Mouse (Mus musculus): ENCODE results near the gene D17Wsu92e. TPM values are rescaled to one million over a fixed set of nuclear protein-coding genes. Genes with fewer than 3 reads are reported as not detected.

D17Wsu92e gene
- polyA plus RNA-seq, 1 experiment from 2014 or later = 22.7 TPM

DNA sequence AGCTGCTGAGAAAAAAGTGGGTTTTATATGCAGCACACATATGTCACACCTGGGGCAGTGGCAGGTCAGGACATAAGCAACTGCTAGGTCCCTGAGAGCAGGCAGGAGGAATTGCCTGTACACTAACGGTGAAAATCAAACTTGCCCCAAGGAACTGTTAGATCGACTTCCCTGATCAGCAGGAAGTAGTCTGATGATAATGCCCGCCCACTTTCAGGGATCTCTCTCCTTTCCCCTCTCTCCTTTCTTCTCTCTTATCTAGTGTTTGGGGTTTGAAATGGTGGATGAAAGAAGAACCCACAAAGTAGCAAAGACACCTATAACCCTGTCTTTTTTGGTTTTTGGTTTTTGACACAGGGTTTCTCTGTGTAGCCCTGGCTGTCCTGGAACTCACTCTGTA lies 5.1 kb upstream of the D17Wsu92e start:
- Histone ChIP-seq H3K4me2 (peak overlapping the region; percentile 78), H3K9ac (ENCODE audit: low read depth, low read length) (no peak overlapping the region), H3K9me3 (ENCODE audit: control insufficient read depth, low read length) (no peaks in the 10 kb centered on the region), H3K4me3 (ENCODE audit: low read depth, low read length) (peak overlapping the region; percentile 50; the same call in 1 of the 2 replicates), H3K36me3 (ENCODE audit: control insufficient read depth, insufficient read depth, low read length) (no peaks in the 10 kb centered on the region), H3K27ac (ENCODE audit: low read depth, low read length) (peak overlapping the region; percentile 68), H3K27me3 (replicated peaks; ENCODE audit: control insufficient read depth, insufficient read depth, low read length) (no peaks in the 10 kb centered on the region), H3K4me1 (replicated peaks; ENCODE audit: control insufficient read depth, insufficient read depth, low read length) (peaks cover 36% of the 10 kb centered on the region)
- DNase-seq (ENCODE audit: low spot score) (no peak), ATAC-seq (replicated peaks; ENCODE audit: low FRiP score) (no peak)
- WGBS = 8% methylated on average over 3 of the region's 3 CpGs

DNA sequence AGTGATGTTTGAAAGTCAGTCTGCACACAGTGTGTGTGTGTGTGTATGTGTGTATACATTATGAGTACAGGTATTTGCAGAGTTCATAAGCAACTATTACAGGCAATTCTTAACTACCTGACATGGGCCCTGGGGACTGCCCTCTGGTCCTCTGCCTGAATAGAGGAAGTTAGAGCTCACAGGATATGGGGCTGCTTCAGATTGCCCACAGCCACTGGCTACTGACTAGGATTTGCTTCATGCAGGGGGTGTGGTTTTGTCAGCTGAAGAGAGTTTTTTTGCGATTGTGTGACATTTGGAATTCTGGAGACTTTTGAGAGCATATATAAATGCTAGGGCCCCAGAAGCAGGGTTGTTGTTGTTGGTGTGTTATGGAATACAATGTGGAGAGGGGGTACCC lies 4.5 kb upstream of the D17Wsu92e start:
- 37% methylated on average over 1 of the region's 1 CpGs for WGBS
- Histone ChIP-seq H3K27ac (ENCODE audit: low read depth, low read length) (0 out of 2 replicates have a peak overlapping the region, but pooled peaks have one; percentile 68), H3K36me3 (ENCODE audit: control insufficient read depth, insufficient read depth, low read length) (no peaks in the 10 kb centered on the region), H3K9me3 (ENCODE audit: control insufficient read depth, low read length) (no peaks in the 10 kb centered on the region), H3K9ac (ENCODE audit: low read depth, low read length) (no peak overlapping the region), H3K4me2 (peak overlapping the region; percentile 78), H3K27me3 (replicated peaks; ENCODE audit: control insufficient read depth, insufficient read depth, low read length) (no peaks in the 10 kb centered on the region), H3K4me3 (ENCODE audit: low read depth, low read length) (no peak overlapping the region), H3K4me1 (replicated peaks; ENCODE audit: control insufficient read depth, insufficient read depth, low read length) (peaks cover 36% of the 10 kb centered on the region)
- ATAC-seq (replicated peaks; ENCODE audit: low FRiP score) (no peak), DNase-seq (ENCODE audit: low spot score) (no peak)

DNA sequence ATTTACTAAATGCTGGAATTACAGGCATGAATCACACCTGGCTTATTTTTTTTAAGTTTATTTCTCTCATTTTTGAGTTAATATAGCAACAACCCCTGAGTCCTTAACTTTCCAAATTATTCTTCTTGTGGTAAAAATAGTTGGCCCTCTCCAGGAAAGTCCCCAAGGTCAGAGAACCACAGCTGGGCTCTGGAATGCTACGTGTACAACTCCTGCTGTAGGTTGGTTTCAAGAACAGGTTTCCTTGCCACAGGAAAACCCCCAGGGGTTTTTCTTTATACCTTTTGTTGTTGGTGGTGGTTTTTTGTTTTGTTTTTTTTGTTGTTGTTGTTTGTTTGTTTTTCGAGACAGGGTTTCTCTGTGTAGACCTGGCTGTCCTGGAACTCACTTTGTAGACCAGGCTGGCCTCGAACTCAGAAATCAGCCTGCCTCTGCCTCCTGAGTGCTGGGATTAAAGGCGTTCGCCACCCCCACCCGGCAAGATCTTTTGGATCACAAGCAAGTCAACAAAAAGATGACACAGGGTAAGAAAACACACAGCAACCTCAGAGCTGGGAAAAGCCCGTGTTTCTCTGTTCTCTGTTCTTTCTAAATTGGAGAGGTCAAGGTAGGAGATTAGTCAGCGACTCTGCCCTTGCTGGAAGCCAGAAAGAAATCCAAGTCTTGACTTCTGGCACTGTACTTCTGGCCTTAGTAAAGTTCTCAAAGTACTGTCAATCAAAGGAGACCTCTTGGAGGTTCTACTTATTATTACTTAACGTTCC lies 2.9 kb upstream of the D17Wsu92e start:
- DNase-seq (ENCODE audit: low spot score) (no peak), ATAC-seq (replicated peaks; ENCODE audit: low FRiP score) (no peak)
- Histone ChIP-seq H3K36me3 (ENCODE audit: control insufficient read depth, insufficient read depth, low read length) (no peaks in the 10 kb centered on the region), H3K27me3 (replicated peaks; ENCODE audit: control insufficient read depth, insufficient read depth, low read length) (no peaks in the 10 kb centered on the region), H3K4me1 (replicated peaks; ENCODE audit: control insufficient read depth, insufficient read depth, low read length) (peaks cover 44% of the 10 kb centered on the region), H3K9me3 (ENCODE audit: control insufficient read depth, low read length) (no peaks in the 10 kb centered on the region), H3K27ac (ENCODE audit: low read depth, low read length) (no peak overlapping the region), H3K4me3 (ENCODE audit: low read depth, low read length) (no peak overlapping the region), H3K9ac (ENCODE audit: low read depth, low read length) (no peak overlapping the region), H3K4me2 (no peak overlapping the region)
- WGBS = 82% methylated on average over 9 of the region's 9 CpGs

DNA sequence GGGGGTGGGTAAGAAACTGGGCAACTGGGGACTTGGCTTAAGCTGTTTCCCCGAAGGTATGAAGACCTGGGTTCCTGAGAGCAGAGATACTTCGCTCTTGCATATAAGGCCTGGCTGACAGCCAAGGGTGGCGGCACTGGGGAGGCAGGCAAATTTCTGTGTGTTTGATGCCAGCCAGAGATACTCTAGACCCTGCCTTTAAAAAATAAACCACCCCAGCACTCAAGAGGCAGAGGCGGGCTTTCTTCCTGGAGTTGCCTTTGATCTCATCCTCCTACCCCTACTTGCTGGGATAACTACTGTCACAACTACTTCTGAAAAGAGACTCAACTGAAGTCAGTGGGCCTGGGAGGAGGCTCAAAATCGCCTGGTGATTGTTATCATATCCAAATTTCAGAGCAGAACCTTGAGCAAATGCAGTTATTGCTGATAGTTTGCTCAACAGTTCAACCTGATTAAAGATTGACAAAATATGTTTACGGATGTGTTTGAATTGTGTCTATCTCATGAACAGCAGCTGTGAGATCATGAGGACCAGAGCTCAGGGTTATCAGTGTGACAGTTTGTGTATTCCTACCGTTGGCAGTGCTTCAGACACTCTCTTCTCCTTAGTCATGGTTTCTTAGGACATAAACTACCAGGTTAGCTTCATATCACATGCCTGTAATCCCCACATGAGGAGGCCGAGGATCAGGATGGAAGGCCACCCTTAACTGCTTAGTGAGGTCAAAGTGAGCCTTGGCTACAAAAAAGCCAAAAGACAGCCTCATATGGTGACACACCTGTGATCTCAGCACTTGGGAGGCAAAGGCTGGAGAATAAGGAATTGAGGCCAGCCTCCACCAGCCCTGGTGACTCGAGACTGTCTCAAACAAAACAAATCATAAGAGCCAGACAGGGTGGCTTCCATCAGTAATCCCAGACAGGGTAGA lies 1.2 kb upstream of the D17Wsu92e start:
- H3K27me3 ChIP-seq (replicated peaks; ENCODE audit: control insufficient read depth, insufficient read depth, low read length) = no peaks in the 10 kb centered on the region

DNA sequence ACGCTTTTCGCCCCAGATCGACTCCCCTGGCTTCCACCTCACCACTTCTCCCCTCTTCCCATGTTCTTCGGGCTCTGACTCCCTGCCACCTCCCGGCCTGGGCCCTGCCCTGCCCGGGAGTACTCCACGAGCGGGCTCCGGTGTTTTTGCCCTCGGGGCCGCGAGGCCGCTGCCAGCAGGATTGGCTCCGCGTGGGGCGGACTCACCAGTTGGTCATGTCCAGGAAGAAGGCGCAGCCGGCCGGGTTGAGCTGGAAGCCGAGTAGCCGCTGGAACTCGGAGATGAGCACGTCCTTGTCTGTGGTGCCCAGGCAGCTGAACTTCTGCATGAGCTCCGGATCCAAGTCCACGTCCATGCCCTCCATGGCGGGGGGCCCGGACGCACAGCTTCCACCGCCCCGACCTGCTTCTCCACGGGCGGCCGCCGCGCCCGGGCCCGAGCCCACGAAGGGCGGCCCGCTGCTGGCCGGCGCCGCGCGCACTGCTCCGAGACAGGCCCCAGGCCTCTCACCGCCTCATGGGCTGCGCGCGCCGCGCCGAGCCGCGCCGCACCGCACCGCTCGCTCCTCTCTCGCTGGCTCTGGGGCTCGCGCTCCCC lies 379 bp downstream of the D17Wsu92e start:
- peak overlapping the region; percentile 91 for H3K9ac ChIP-seq (ENCODE audit: low read depth, low read length)
- H3K4me3 ChIP-seq (ENCODE audit: low read depth, low read length) = peak overlapping the region; percentile 99
- 0% methylated on average over 58 of the region's 62 CpGs for WGBS
- H3K36me3 ChIP-seq (ENCODE audit: control insufficient read depth, insufficient read depth, low read length) = no peaks in the 10 kb centered on the region; the same call in 1 of the 2 replicates
- no peaks in the 10 kb centered on the region for H3K27me3 ChIP-seq (replicated peaks; ENCODE audit: control insufficient read depth, insufficient read depth, low read length)
- H3K9me3 ChIP-seq (ENCODE audit: control insufficient read depth, low read length) = no peaks in the 10 kb centered on the region
- peak overlapping the region; percentile 97 for H3K4me2 ChIP-seq
- H3K27ac ChIP-seq (ENCODE audit: low read depth, low read length) = peak overlapping the region; percentile 89
- H3K4me1 ChIP-seq (replicated peaks; ENCODE audit: control insufficient read depth, insufficient read depth, low read length) = peaks cover 38% of the 10 kb centered on the region
- ATAC-seq (replicated peaks; ENCODE audit: low FRiP score) (peak; percentile 14), DNase-seq (ENCODE audit: low spot score) (peak; percentile 72)

More for the DNA sequence above, 1.2 kb upstream of the D17Wsu92e start:
- H3K27ac ChIP-seq (ENCODE audit: low read depth, low read length) = peak overlapping the region; percentile 92
- 50% methylated on average over 9 of the region's 9 CpGs for WGBS
- DNase-seq (ENCODE audit: low spot score) (no peak), ATAC-seq (replicated peaks; ENCODE audit: low FRiP score) (0 out of 2 replicates have a peak, but pooled peaks have one; percentile 14)
- H3K9ac ChIP-seq (ENCODE audit: low read depth, low read length) = peak overlapping the region; percentile 71
- H3K36me3 ChIP-seq (ENCODE audit: control insufficient read depth, insufficient read depth, low read length) = no peaks in the 10 kb centered on the region; the same call in 1 of the 2 replicates
- H3K4me2 ChIP-seq = peak overlapping the region; percentile 74
- H3K4me1 ChIP-seq (replicated peaks; ENCODE audit: control insufficient read depth, insufficient read depth, low read length) = peaks cover 50% of the 10 kb centered on the region
- H3K9me3 ChIP-seq (ENCODE audit: control insufficient read depth, low read length) = no peaks in the 10 kb centered on the region
- peak overlapping the region; percentile 99; the same call in 1 of the 2 replicates for H3K4me3 ChIP-seq (ENCODE audit: low read depth, low read length)

DNA sequence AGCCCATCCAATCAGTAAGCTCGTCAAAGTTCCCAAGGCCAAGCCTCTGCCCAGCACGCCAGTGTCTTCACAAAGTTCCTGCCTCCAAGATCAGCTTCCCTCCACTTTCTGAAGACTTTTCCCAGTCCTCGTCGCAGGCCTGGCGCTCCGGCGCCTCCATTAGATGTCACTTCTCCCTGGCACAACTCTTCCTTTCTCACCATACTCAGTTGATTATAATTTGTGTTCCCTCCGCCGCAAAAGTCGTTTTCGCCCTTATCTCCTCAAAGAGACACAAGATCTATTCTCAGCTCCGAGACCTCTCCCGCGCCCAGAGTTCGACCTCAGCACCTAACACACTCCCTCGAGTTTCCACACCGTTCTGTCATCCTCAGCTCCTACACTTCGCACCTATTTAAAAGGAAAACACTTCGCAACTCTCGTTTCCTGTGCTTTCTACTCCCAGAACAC lies 902 bp downstream of the D17Wsu92e start:
- Histone ChIP-seq H3K27me3 (replicated peaks; ENCODE audit: control insufficient read depth, insufficient read depth, low read length) (no peaks in the 10 kb centered on the region), H3K9ac (ENCODE audit: low read depth, low read length) (peak overlapping the region; percentile 91), H3K4me2 (peak overlapping the region; percentile 97), H3K27ac (ENCODE audit: low read depth, low read length) (peak overlapping the region; percentile 89), H3K4me1 (replicated peaks; ENCODE audit: control insufficient read depth, insufficient read depth, low read length) (peaks cover 34% of the 10 kb centered on the region), H3K4me3 (ENCODE audit: low read depth, low read length) (peak overlapping the region; percentile 99), H3K9me3 (ENCODE audit: control insufficient read depth, low read length) (no peaks in the 10 kb centered on the region), H3K36me3 (ENCODE audit: control insufficient read depth, insufficient read depth, low read length) (no peaks in the 10 kb centered on the region; the same call in 1 of the 2 replicates)
- WGBS = under 1% methylated on average over 20 of the region's 20 CpGs
- no peak for DNase-seq (ENCODE audit: low spot score)
- ATAC-seq (replicated peaks; ENCODE audit: low FRiP score) = no peak

DNA sequence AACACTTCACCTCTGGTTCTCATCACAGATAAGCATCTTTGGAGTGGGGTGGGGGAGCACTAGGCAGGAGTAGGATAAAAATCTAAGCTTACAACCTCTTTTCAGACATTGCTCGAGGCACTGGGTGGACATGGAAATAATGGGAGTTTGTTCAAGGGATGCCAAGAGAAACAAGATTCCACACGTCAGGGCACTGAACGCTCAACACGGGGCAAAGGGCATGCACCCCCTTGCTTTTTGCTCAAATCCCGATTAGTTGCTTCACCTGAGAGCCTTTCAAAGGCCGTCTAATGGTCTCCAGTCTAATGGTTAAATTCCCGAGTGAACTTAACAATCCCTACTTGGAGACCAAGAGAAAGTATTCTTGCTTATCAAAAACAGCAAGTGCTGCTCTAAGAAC lies 1.4 kb downstream of the D17Wsu92e start:
- no peak for DNase-seq (ENCODE audit: low spot score)

DNA sequence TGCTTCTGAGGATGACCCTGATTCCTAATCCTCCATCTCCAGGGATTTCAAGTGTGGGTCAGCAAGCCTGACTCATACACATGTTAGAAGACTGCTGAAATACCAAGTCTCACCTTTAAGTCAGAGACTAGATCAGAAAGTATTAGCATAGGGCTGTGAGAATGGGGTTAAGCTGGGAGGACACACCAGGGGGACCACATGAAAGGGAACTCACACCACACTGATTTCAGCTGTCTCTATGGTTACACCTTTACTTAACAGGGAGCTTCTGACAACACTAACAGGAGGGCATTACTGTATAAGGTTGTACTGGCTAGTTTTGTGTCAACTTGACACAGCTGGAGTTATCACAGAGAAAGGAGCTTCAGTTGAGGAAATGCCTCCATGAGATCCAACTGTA lies 5.8 kb downstream of the D17Wsu92e start:
- Histone ChIP-seq H3K27me3 (replicated peaks; ENCODE audit: control insufficient read depth, insufficient read depth, low read length) (no peaks in the 10 kb centered on the region), H3K36me3 (ENCODE audit: control insufficient read depth, insufficient read depth, low read length) (peaks cover 3% of the 10 kb centered on the region), H3K9ac (ENCODE audit: low read depth, low read length) (no peak overlapping the region), H3K4me3 (ENCODE audit: low read depth, low read length) (no peak overlapping the region), H3K27ac (ENCODE audit: low read depth, low read length) (no peak overlapping the region), H3K9me3 (ENCODE audit: control insufficient read depth, low read length) (no peaks in the 10 kb centered on the region), H3K4me1 (replicated peaks; ENCODE audit: control insufficient read depth, insufficient read depth, low read length) (peaks cover 25% of the 10 kb centered on the region), H3K4me2 (no peak overlapping the region)
- ATAC-seq (replicated peaks; ENCODE audit: low FRiP score) (no peak), DNase-seq (ENCODE audit: low spot score) (no peak)

More for the DNA sequence above, 1.4 kb downstream of the D17Wsu92e start:
- WGBS = 22% methylated on average over 7 of the region's 7 CpGs
- Histone ChIP-seq H3K9ac (ENCODE audit: low read depth, low read length) (peak overlapping the region; percentile 91), H3K4me1 (replicated peaks; ENCODE audit: control insufficient read depth, insufficient read depth, low read length) (peaks cover 34% of the 10 kb centered on the region), H3K4me2 (peak overlapping the region; percentile 97), H3K36me3 (ENCODE audit: control insufficient read depth, insufficient read depth, low read length) (no peaks in the 10 kb centered on the region; the same call in 1 of the 2 replicates), H3K4me3 (ENCODE audit: low read depth, low read length) (peak overlapping the region; percentile 99), H3K9me3 (ENCODE audit: control insufficient read depth, low read length) (no peaks in the 10 kb centered on the region), H3K27ac (ENCODE audit: low read depth, low read length) (peak overlapping the region; percentile 89), H3K27me3 (replicated peaks; ENCODE audit: control insufficient read depth, insufficient read depth, low read length) (no peaks in the 10 kb centered on the region)
- no peak for ATAC-seq (replicated peaks; ENCODE audit: low FRiP score)
